Mouse (Mus musculus) lung, embryonic 14.5 days (tissue): ENCODE results near the gene Por. TPM values are rescaled to one million over a fixed set of nuclear protein-coding genes. Genes with fewer than 3 reads are reported as not detected.

ENCODE experiments used
- ATAC-seq: fragments of 200-750 bp; cut with Nextera tagmentation; 2 replicates; pipeline ENCODE4 v1.8.0; 2017; ENCODE audit warnings: mild to moderate bottlenecking, moderate TSS enrichment, moderate library complexity; ENCODE audit not compliant: insufficient read depth
- DNase-seq: peaks from one replicate; pipeline ENCODE4 v3.0.0-alpha.2; 2015
- H3K27ac ChIP-seq: fragments of 300-500 bp; sonication (generic); 2 replicates; pipeline ENCODE4 v1.5.1; 2014; ENCODE audit warnings: low read depth, mild to moderate bottlenecking, moderate library complexity
- H3K27me3 ChIP-seq: fragments of 300-500 bp; sonication (generic); 2 replicates; pipeline ENCODE4 v1.6.1; 2014; ENCODE audit warnings: low read length, control low read depth; ENCODE audit not compliant: insufficient read depth
- H3K36me3 ChIP-seq: fragments of 300-500 bp; sonication (generic); 2 replicates; pipeline ENCODE4 v1.6.1; 2014; ENCODE audit warnings: control low read depth; ENCODE audit not compliant: insufficient read depth
- H3K4me1 ChIP-seq: fragments of 300-500 bp; sonication (generic); 2 replicates; pipeline ENCODE4 v1.6.1; 2014; ENCODE audit warnings: antibody characterized with exemption, control low read depth; ENCODE audit not compliant: insufficient read depth
- H3K4me2 ChIP-seq: fragments of 300-500 bp; sonication (generic); 2 replicates; pipeline ENCODE4 v1.6.1; 2014; ENCODE audit warnings: mild to moderate bottlenecking
- H3K4me3 ChIP-seq: fragments of 300-500 bp; sonication (generic); 2 replicates; pipeline ENCODE4 v1.5.1; 2014; ENCODE audit warnings: low read depth, low read length
- H3K9ac ChIP-seq: fragments of 300-500 bp; sonication (generic); 2 replicates; pipeline ENCODE4 v1.6.1; 2014
- H3K9me3 ChIP-seq: fragments of 300-500 bp; sonication (generic); 2 replicates; pipeline ENCODE4 v1.6.1; 2016; ENCODE audit warnings: low read depth, low read length, control low read depth
- CTCF ChIP-seq: IDR thresholded peaks from 2 replicates; pipeline ENCODE4 v1.5.1; 2016; ENCODE audit warnings: antibody characterized with exemption, low read depth
- WGBS: fragments of 180-500 bp; shearing (Covaris S2); extraction: QIAGEN DNeasy Blood & Tissue Kit; methylation state at CpG from one replicate; pipeline ENCODE4 v1.1.7; 2014; 5-methylcytosine and 5-hydroxymethylcytosine counted together
- polyA plus RNA-seq: library from polyadenylated mRNA; unstranded; fragments of >200 nt; fragmentation: Nextera tagmentation; extraction: Ambion mirVana; gene quantifications from 2 replicates; pipeline ENCODE4 v1.2.1, GENCODE M21; 2014

The Por gene
- polyA plus RNA-seq, 1 experiment from 2014 or later, result 52.7 TPM

- WGBS, result 77% methylated on average over 3 of the region's 3 CpGs
- TF ChIP-seq CTCF, result no peak
- H3K27me3 ChIP-seq, result no peaks in the 10 kb centered on the region
- H3K4me2 ChIP-seq, result no peak overlapping the region
- no peaks in the 10 kb centered on the region for H3K9me3 ChIP-seq
- no peaks in the 10 kb centered on the region for H3K36me3 ChIP-seq
- H3K4me1 ChIP-seq, result no peaks in the 10 kb centered on the region
- no peak overlapping the region for H3K27ac ChIP-seq
- H3K9ac ChIP-seq, result no peak overlapping the region
- ATAC-seq, result no peak
- H3K4me3 ChIP-seq, result no peak overlapping the region
- no peak for DNase-seq
These were observed 92.0 kb downstream of the Por start for GRCm38 (mm10) chr5:135761881-135762280.

GRCm38 (mm10) chr5:135763526-135763925, 93.7 kb downstream of the Por start:
- peak; percentile 91 for DNase-seq
- Histone ChIP-seq H3K27ac (no peak overlapping the region), H3K4me1 (no peaks in the 10 kb centered on the region), H3K9me3 (no peaks in the 10 kb centered on the region), H3K9ac (no peak overlapping the region), H3K27me3 (no peaks in the 10 kb centered on the region), H3K36me3 (no peaks in the 10 kb centered on the region), H3K4me3 (no peak overlapping the region), H3K4me2 (no peak overlapping the region)
- ATAC-seq, result no peak
- 5% methylated on average over 7 of the region's 7 CpGs for WGBS
- TF ChIP-seq CTCF, result peak; percentile 89

- TF ChIP-seq CTCF, result no peak
- Histone ChIP-seq H3K36me3 (no peaks in the 10 kb centered on the region), H3K4me2 (no peak overlapping the region), H3K4me3 (no peak overlapping the region), H3K27me3 (no peaks in the 10 kb centered on the region), H3K9ac (no peak overlapping the region), H3K9me3 (no peaks in the 10 kb centered on the region), H3K27ac (no peak overlapping the region), H3K4me1 (no peaks in the 10 kb centered on the region)
- 54% methylated on average over 3 of the region's 3 CpGs for WGBS
- no peak for DNase-seq
- ATAC-seq, result no peak
These were observed 95.1 kb downstream of the Por start for GRCm38 (mm10) chr5:135764971-135765370.

- DNase-seq, result no peak
- Histone ChIP-seq H3K27ac (no peak overlapping the region), H3K27me3 (no peaks in the 10 kb centered on the region), H3K9ac (no peak overlapping the region), H3K4me2 (no peak overlapping the region), H3K9me3 (no peaks in the 10 kb centered on the region), H3K4me1 (no peaks in the 10 kb centered on the region), H3K4me3 (no peak overlapping the region), H3K36me3 (no peaks in the 10 kb centered on the region)
- no peak for ATAC-seq
- TF ChIP-seq CTCF, result no peak
- WGBS, result 47% methylated on average over 3 of the region's 3 CpGs
These were observed 102.7 kb downstream of the Por start for GRCm38 (mm10) chr5:135772519-135772918.

DNA sequence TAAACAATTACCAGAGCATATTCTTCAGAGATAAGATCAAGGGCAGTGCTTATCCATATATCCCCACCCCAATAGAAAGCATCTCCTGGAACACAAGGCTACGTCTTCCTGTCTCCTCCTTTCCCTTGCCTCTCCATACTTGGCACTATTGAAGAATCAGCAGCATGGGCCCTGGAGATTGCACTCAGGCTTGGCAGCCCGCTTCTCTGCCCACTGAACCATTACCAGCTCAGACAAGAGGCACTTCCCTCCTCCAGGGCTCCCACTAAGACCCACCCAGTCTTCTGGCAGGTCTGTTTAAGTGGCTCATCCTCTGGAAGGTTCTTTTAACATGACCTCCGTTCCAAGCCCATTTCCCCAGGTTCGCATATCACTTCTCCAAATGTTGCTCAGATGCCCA, 106.7 kb downstream of the Por start:
- Histone ChIP-seq H3K4me2 (no peak overlapping the region), H3K9me3 (no peaks in the 10 kb centered on the region), H3K4me1 (peaks cover 8% of the 10 kb centered on the region; the same call in 1 of the 2 replicates), H3K27ac (no peak overlapping the region), H3K36me3 (peaks cover 17% of the 10 kb centered on the region; the same call in 1 of the 2 replicates), H3K9ac (no peak overlapping the region), H3K4me3 (no peak overlapping the region), H3K27me3 (no peaks in the 10 kb centered on the region)
- DNase-seq (no peak), ATAC-seq (no peak)
- TF ChIP-seq CTCF, result no peak
- 71% methylated on average over 4 of the region's 4 CpGs for WGBS

- peak within 1 kb of the TSS; percentile 90 for H3K27ac ChIP-seq
- DNase-seq (peak; percentile 64), ATAC-seq (peak; percentile 96)
- peak within 1 kb of the TSS; percentile 88 for H3K4me2 ChIP-seq
- peak within 1 kb of the TSS; percentile 86 for H3K9ac ChIP-seq
- no peak for TF ChIP-seq CTCF
- under 1% methylated on average over 45 of the region's 45 CpGs for WGBS
- H3K36me3 ChIP-seq, result peaks cover 29% of the 10 kb centered on the region
- H3K27me3 ChIP-seq, result no peaks in the 10 kb centered on the region
- H3K4me3 ChIP-seq, result peak within 1 kb of the TSS; percentile 85
- peaks cover 8% of the 10 kb centered on the region; the same call in 1 of the 2 replicates for H3K4me1 ChIP-seq
- H3K9me3 ChIP-seq, result no peaks in the 10 kb centered on the region
These were observed 108.1 kb downstream of the Por start, which contains the start of gene Styxl1 for GRCm38 (mm10) chr5:135777796-135778470. TSS of gene Styxl1 (minus strand) at chr5:135778385.

GRCm38 (mm10) chr5:135778471-135779445, 108.9 kb downstream of the Por start, which contains the start of gene Mdh2:
TSS of gene Mdh2 (plus strand) at chr5:135778480.
- peak; percentile 98 for ATAC-seq
- TF ChIP-seq CTCF, result no peak
- Histone ChIP-seq H3K9me3 (no peaks in the 10 kb centered on the region), H3K4me2 (peak within 1 kb of the TSS; percentile 88), H3K27me3 (no peaks in the 10 kb centered on the region), H3K4me3 (peak within 1 kb of the TSS; percentile 85), H3K27ac (peak within 1 kb of the TSS; percentile 90), H3K9ac (peak within 1 kb of the TSS; percentile 86), H3K4me1 (peaks cover 8% of the 10 kb centered on the region; the same call in 1 of the 2 replicates), H3K36me3 (peaks cover 37% of the 10 kb centered on the region)
- under 1% methylated on average over 70 of the region's 70 CpGs for WGBS
- peak; percentile 100 for DNase-seq
